Mouse (Mus musculus) ES-E14 (cell line): ENCODE data around the gene Rgmb.

Experiments
- HCFC1 ChIP-seq: IDR thresholded peaks from 2 replicates; pipeline ENCODE4 v1.6.1; 2012; ENCODE audit warnings: low read length, inconsistent platforms, borderline replicate concordance; ENCODE audit not compliant: insufficient read depth
- ZC3H11A ChIP-seq: IDR thresholded peaks from 2 replicates; pipeline ENCODE4 v1.6.1; 2012; ENCODE audit warnings: low read depth, mild to moderate bottlenecking, inconsistent platforms, low read length, borderline replicate concordance
- ZNF384 ChIP-seq: IDR thresholded peaks from 2 replicates; pipeline ENCODE4 v1.6.1; 2012; ENCODE audit warnings: low read depth, low read length, inconsistent platforms

DNA sequence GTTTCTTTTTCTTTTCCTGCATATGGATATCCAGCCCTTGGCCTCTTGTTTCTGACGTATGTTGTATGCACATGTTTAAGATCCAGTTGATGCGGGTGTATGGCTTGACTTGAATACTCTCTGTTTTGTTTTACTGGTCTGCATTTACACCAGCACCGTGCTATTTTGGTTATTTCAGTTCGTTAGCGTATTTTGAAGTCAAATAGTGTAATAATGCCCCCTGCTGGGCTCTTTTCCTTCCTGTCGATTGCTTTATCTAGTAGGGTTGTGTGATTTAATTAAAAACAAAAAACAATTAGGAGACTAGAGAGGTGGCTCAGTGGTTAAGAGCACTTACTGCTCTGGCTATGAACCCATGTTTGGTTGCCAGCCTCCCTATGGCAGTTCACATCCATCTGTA, 52.9 kb downstream of the Rgmb start:
- TF ChIP-seq ZC3H11A = no peak
- TF ChIP-seq HCFC1 = no peak
- TF ChIP-seq ZNF384 = no peak
